Mouse (Mus musculus): Measurements from ENCODE around the gene Lce1m. TPM values are rescaled to one million over a fixed set of nuclear protein-coding genes. Genes with fewer than 3 reads are reported as not detected.
"Not testable (repeated sequence)": the region's sequence is repeated elsewhere in the genome, so short reads cannot be mapped to it uniquely, and the experiment has no call there.

The Lce1m gene
- not detected in 2 replicates for polyA plus RNA-seq (2014; fragmentation: Nextera tagmentation; extraction: Ambion mirVana)

DNA sequence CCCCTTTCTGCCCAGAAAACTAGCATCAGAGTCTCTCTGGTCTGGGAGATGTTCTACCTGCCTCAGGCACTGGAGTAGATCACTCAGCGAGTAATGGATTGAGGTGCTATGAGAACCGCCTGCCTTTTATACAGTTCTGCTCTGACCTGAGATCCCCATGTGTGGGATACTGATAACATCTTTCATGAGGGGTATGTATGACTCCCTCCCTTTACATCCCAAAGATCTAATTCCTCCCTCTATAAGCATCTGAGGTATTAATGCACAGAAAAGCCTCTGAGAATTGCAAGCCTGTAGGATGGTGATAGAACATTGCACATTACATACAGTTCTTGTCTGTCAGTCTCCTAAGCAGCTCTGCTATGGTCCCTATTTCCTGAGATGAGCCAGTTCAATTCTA, at the start of gene Lce1m:
Lce1m (minus strand) TSS at position 101 of the 400 bp plus-strand sequence.
- H3K27ac ChIP-seq (ENCODE audit: low read depth, low read length), result no peak within 1 kb of the TSS
- H3K4me1 ChIP-seq (ENCODE audit: control insufficient read depth, insufficient read depth, low read length), result no peaks in the 10 kb centered on the region
- no peaks in the 10 kb centered on the region for H3K9me3 ChIP-seq (ENCODE audit: control insufficient read depth, low read length)
- no peak within 1 kb of the TSS for H3K9ac ChIP-seq (ENCODE audit: low read length)
- WGBS, result 85% methylated on average over 2 of the region's 2 CpGs
- H3K27me3 ChIP-seq (ENCODE audit: control insufficient read depth, insufficient read depth, low read length), result no peaks in the 10 kb centered on the region
- no peak for DNase-seq (ENCODE audit: low spot score, missing footprints)
- H3K4me2 ChIP-seq, result no peak within 1 kb of the TSS
- no peak within 1 kb of the TSS for H3K4me3 ChIP-seq (ENCODE audit: low read depth, low read length)
- no peaks in the 10 kb centered on the region for H3K36me3 ChIP-seq (ENCODE audit: control insufficient read depth, insufficient read depth, low read length)
- no peak for ATAC-seq (ENCODE audit: low FRiP score)

DNA sequence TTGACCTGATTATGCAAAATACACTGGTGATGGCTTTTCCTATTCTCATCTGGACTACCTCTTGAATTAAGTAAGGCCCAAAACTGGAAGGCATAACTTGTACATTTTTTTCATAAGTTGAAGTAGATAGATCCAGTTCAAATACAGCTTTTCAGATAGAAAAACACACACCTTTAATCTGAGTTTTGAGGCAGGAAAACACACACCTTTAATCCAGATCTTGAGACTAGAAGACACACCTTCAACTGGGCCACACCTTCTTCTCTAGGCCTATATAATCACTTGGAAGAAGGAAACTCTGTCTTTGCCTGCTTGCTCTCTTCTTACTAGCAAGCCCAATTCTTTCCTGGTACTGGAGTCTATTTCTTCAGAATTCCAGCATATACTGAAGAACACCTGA, 49.7 kb upstream of the Lce1m start, which contains the start of gene Gm4858:
Gm4858 (plus strand) TSS at position 301 of the 400 bp plus-strand sequence.
- not testable (repeated sequence) for H3K36me3 ChIP-seq (ENCODE audit: control insufficient read depth, insufficient read depth, low read length); H3K4me3 ChIP-seq (ENCODE audit: low read depth, low read length); H3K4me1 ChIP-seq (ENCODE audit: control insufficient read depth, insufficient read depth, low read length); H3K27me3 ChIP-seq (ENCODE audit: control insufficient read depth, insufficient read depth, low read length); H3K27ac ChIP-seq (ENCODE audit: low read depth, low read length); H3K9ac ChIP-seq (ENCODE audit: low read length); DNase-seq (ENCODE audit: low spot score, missing footprints); H3K9me3 ChIP-seq (ENCODE audit: control insufficient read depth, low read length); H3K4me2 ChIP-seq; ATAC-seq (ENCODE audit: low FRiP score)

DNA sequence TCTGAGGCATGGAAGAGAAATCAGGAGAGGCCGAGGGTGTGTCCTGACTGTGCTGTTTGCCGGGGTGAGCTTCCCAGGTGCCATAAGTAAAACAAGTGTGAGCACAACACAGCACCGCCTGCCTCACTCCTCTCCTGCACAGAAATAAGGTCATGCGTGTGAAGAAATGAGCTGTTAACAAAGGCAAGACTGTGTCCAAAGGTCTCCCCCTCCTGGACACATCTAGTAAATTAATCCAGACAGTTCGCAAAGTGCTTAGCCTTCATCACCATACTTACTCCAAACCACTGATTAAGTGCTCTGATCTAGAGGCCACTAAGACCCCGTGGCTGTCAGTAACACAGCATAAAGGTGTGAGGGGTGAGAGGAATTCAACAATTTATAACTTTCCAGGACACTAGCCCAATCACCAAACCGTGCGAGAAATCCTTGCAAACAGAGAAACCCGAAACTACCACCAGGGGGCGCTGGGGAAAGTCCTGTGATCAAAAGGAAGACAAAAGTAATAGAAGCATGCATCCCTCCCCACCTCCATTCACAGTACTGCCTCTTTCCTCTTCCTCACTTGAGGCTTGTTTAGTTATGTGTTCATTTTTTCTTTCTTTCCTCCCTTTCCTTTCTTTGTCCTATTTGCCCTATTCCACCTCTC, 34.1 kb upstream of the Lce1m start:
- H3K4me3 ChIP-seq (ENCODE audit: low read depth, low read length), result no peak overlapping the region

DNA sequence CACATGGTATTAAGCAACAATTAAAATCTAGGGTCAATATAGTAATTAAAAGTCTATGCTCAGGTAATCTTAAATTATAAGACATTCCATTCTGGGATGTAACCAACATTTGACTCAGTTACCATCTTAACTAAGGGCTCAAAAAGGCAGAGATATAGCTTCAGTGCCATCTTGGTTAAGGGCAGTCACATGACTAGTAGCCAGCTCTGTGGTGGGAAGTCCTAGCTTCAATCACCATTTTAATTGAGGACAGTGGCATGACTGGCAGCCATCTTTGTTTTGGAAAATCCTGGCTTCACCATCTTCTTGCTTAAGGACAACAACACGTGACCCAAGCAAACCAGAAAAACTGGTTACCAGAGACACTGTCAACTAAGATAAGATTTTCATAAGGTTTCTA, 31.3 kb upstream of the Lce1m start:
- ATAC-seq (ENCODE audit: low FRiP score) (no peak), DNase-seq (ENCODE audit: low spot score, missing footprints) (no peak)
- H3K4me3 ChIP-seq (ENCODE audit: low read depth, low read length), result no peak overlapping the region
- H3K27me3 ChIP-seq (ENCODE audit: control insufficient read depth, insufficient read depth, low read length), result no peaks in the 10 kb centered on the region
- no peaks in the 10 kb centered on the region for H3K36me3 ChIP-seq (ENCODE audit: control insufficient read depth, insufficient read depth, low read length)
- H3K9me3 ChIP-seq (ENCODE audit: control insufficient read depth, low read length), result no peaks in the 10 kb centered on the region
- H3K4me2 ChIP-seq, result no peak overlapping the region
- H3K9ac ChIP-seq (ENCODE audit: low read length), result no peak overlapping the region
- no peaks in the 10 kb centered on the region for H3K4me1 ChIP-seq (ENCODE audit: control insufficient read depth, insufficient read depth, low read length)
- no peak overlapping the region for H3K27ac ChIP-seq (ENCODE audit: low read depth, low read length)
- 95% methylated on average over 1 of the region's 1 CpGs for WGBS

More for the DNA sequence above, 34.1 kb upstream of the Lce1m start:
- ATAC-seq (ENCODE audit: low FRiP score) (no peak), DNase-seq (ENCODE audit: low spot score, missing footprints) (peak; percentile 88)
- no peak overlapping the region for H3K27ac ChIP-seq (ENCODE audit: low read depth, low read length)
- H3K9ac ChIP-seq (ENCODE audit: low read length), result no peak overlapping the region
- no peaks in the 10 kb centered on the region for H3K36me3 ChIP-seq (ENCODE audit: control insufficient read depth, insufficient read depth, low read length)
- no peaks in the 10 kb centered on the region for H3K4me1 ChIP-seq (ENCODE audit: control insufficient read depth, insufficient read depth, low read length)
- H3K4me2 ChIP-seq, result no peak overlapping the region
- no peaks in the 10 kb centered on the region for H3K27me3 ChIP-seq (ENCODE audit: control insufficient read depth, insufficient read depth, low read length)
- WGBS, result 51% methylated on average over 10 of the region's 10 CpGs
- no peaks in the 10 kb centered on the region for H3K9me3 ChIP-seq (ENCODE audit: control insufficient read depth, low read length)

DNA sequence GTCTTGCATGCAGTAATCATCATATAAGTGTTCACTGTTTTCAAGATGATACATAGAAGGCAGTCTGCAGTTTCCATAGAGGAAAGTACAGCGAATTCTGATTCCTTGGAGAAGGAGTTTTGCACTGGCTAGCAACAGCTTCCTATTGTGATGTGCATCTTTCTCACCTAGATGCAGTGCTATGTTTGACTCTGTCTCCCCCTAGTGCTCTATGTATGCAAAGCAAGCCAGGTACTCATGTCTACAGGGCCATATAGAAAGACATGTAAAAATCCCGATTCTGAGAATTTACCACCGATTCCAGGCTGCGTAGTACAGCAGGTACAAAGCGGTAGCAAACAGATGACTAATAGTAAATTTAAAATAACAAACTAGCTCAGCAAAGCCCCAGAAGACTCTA, 12.6 kb upstream of the Lce1m start:
- ATAC-seq (ENCODE audit: low FRiP score) (peak; percentile 87), DNase-seq (ENCODE audit: low spot score, missing footprints) (peak; percentile 91)
- Histone ChIP-seq H3K9ac (ENCODE audit: low read length) (no peak overlapping the region), H3K4me2 (no peak overlapping the region), H3K9me3 (ENCODE audit: control insufficient read depth, low read length) (no peaks in the 10 kb centered on the region), H3K4me3 (ENCODE audit: low read depth, low read length) (no peak overlapping the region), H3K27ac (ENCODE audit: low read depth, low read length) (no peak overlapping the region), H3K36me3 (ENCODE audit: control insufficient read depth, insufficient read depth, low read length) (no peaks in the 10 kb centered on the region), H3K27me3 (ENCODE audit: control insufficient read depth, insufficient read depth, low read length) (no peaks in the 10 kb centered on the region), H3K4me1 (ENCODE audit: control insufficient read depth, insufficient read depth, low read length) (no peaks in the 10 kb centered on the region)
- WGBS, result 70% methylated on average over 5 of the region's 5 CpGs

DNA sequence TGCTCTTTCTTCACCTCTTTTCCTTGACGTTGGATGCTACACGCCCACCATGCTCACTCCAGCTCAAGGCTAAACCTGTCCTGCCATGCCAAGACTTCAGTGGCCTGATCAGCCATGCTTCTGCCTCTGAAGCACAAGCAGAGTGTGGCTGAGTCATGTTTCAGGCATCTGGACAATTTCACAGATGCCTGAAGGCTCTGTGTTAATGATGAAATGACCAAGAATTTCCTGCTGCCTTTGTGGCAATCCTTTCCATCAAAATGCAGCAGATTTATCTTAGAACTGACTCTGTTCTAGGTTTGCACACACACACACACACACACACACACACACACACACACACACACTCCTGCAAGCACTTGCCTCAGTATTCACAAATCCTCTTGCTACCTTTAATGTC, 6.6 kb upstream of the Lce1m start:
- H3K4me1 ChIP-seq (ENCODE audit: control insufficient read depth, insufficient read depth, low read length), result no peaks in the 10 kb centered on the region
- no peaks in the 10 kb centered on the region for H3K9me3 ChIP-seq (ENCODE audit: control insufficient read depth, low read length)
- no peak overlapping the region for H3K4me3 ChIP-seq (ENCODE audit: low read depth, low read length)
- DNase-seq (ENCODE audit: low spot score, missing footprints) (no peak), ATAC-seq (ENCODE audit: low FRiP score) (no peak)
- no peak overlapping the region for H3K4me2 ChIP-seq
- 90% methylated on average over 2 of the region's 2 CpGs for WGBS
- H3K9ac ChIP-seq (ENCODE audit: low read length), result no peak overlapping the region
- H3K36me3 ChIP-seq (ENCODE audit: control insufficient read depth, insufficient read depth, low read length), result no peaks in the 10 kb centered on the region
- no peaks in the 10 kb centered on the region for H3K27me3 ChIP-seq (ENCODE audit: control insufficient read depth, insufficient read depth, low read length)
- no peak overlapping the region for H3K27ac ChIP-seq (ENCODE audit: low read depth, low read length)

DNA sequence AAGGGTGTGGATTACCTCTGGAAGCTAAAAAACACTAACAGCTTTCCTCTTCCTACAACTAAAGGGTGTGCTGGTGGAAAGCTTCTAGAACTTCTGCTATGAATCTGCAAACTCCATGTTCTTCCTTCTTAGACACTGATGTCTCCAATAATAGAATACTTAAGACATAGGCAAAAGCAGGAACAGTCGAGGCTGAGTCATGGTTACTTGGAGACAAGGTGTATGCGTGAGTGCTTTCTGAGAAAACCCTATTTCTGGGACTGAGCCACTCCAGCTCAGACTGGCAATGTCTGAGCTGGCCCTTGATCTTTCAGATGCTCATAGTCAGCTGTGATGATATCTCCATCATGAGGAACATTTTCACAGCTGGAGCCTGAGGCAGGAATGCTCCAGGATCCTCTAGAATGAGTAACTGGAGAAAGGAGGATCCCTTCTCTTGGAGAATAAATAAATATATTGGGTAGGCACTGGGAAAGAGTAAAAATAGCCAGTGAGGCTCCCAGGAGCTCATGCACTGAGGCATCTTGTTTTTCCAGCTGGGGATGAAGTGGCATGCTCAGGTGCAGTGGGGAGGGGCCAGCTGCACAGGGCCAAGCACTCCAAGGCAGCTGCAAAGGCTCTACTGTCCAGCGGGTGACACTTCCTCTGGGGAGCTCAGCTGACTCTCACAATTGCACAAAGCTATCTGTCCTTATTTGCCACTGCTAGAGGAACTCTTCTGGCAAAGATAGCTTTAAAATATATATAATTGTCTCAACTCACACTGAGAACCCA, 4.7 kb upstream of the Lce1m start:
- WGBS, result 84% methylated on average over 3 of the region's 3 CpGs
- Histone ChIP-seq H3K9me3 (ENCODE audit: control insufficient read depth, low read length) (no peaks in the 10 kb centered on the region), H3K4me3 (ENCODE audit: low read depth, low read length) (no peak overlapping the region), H3K4me2 (no peak overlapping the region), H3K27me3 (ENCODE audit: control insufficient read depth, insufficient read depth, low read length) (no peaks in the 10 kb centered on the region), H3K27ac (ENCODE audit: low read depth, low read length) (no peak overlapping the region), H3K36me3 (ENCODE audit: control insufficient read depth, insufficient read depth, low read length) (no peaks in the 10 kb centered on the region), H3K4me1 (ENCODE audit: control insufficient read depth, insufficient read depth, low read length) (no peaks in the 10 kb centered on the region), H3K9ac (ENCODE audit: low read length) (no peak overlapping the region)
- no peak for DNase-seq (ENCODE audit: low spot score, missing footprints)
- no peak for ATAC-seq (ENCODE audit: low FRiP score)

DNA sequence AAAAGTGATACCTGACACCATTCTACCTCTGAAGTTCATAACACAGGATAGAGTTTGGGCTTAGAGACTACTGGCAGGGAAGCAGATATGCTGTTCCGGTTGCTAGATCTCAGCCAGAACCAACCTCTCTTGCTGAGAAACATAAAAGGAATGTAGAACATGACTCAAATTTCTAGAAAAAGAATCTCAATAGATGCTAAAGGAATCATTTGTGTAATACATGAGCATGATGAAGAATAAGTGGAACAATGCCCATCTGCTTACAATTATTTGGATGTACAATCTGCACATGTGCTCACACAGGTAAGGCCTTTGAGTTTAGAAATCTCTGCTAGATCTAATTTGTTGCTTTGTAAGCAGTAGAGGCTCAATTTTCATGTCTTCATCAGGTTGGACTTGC, 2.3 kb upstream of the Lce1m start:
- no peak for DNase-seq (ENCODE audit: low spot score, missing footprints)
- no peak overlapping the region for H3K9ac ChIP-seq (ENCODE audit: low read length)
- no peak for ATAC-seq (ENCODE audit: low FRiP score)
- H3K4me1 ChIP-seq (ENCODE audit: control insufficient read depth, insufficient read depth, low read length), result no peaks in the 10 kb centered on the region
- WGBS, result 88% methylated on average over 1 of the region's 1 CpGs
- no peaks in the 10 kb centered on the region for H3K9me3 ChIP-seq (ENCODE audit: control insufficient read depth, low read length)
- no peaks in the 10 kb centered on the region for H3K27me3 ChIP-seq (ENCODE audit: control insufficient read depth, insufficient read depth, low read length)
- no peaks in the 10 kb centered on the region for H3K36me3 ChIP-seq (ENCODE audit: control insufficient read depth, insufficient read depth, low read length)
- no peak overlapping the region for H3K27ac ChIP-seq (ENCODE audit: low read depth, low read length)
- H3K4me2 ChIP-seq, result no peak overlapping the region
- H3K4me3 ChIP-seq (ENCODE audit: low read depth, low read length), result no peak overlapping the region

DNA sequence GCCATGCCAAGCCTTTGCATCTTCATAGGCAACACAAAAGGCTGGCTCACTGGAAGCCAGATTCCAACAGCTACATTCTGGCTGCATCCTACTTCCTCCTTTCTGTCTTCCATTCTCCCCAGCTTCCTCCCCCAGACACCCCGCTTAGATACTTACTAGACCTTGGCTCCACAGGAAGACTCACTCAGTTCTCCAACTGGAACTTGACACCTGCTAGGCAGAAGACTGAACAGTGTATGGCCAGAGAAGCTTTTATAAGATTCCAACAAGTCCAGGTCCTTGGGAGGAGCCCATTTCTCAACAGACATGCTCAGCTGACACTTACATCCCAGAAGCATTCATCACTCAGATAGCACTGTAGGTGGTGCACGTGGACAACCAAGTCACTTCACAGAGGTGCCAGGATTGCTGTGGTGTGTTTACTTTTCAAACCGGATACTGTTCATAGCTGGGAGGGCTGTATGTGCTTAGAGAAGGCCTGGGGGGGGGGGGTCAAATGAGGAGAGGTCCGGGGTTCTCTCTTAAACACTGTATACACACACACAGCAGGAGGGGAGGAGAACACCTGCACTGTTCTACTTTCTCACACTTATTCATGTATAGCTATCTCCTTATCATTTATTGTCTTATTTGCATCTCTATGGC, 3.3 kb downstream of the Lce1m start, which contains the start of gene Crct1:
Crct1 (minus strand) TSS at position 228 of the 645 bp plus-strand sequence.
- peak within 1 kb of the TSS; percentile 42; the same call in 1 of the 2 replicates for H3K27ac ChIP-seq (ENCODE audit: low read depth, low read length)
- 55% methylated on average over 4 of the region's 4 CpGs for WGBS

More for the DNA sequence above, 3.3 kb downstream of the Lce1m start, which contains the start of gene Crct1:
- no peak; the same call in 1 of the 2 replicates for ATAC-seq (ENCODE audit: low FRiP score)
- Histone ChIP-seq H3K9ac (ENCODE audit: low read length) (peak within 1 kb of the TSS; percentile 62), H3K4me2 (peak within 1 kb of the TSS; percentile 56), H3K27me3 (ENCODE audit: control insufficient read depth, insufficient read depth, low read length) (no peaks in the 10 kb centered on the region), H3K36me3 (ENCODE audit: control insufficient read depth, insufficient read depth, low read length) (no peaks in the 10 kb centered on the region), H3K9me3 (ENCODE audit: control insufficient read depth, low read length) (no peaks in the 10 kb centered on the region), H3K4me3 (ENCODE audit: low read depth, low read length) (peak within 1 kb of the TSS; percentile 36), H3K4me1 (ENCODE audit: control insufficient read depth, insufficient read depth, low read length) (no peaks in the 10 kb centered on the region)
- DNase-seq (ENCODE audit: low spot score, missing footprints), result no peak
